Mouse (Mus musculus): ENCODE results near the gene Rnpepl1. TPM values are rescaled to one million over a fixed set of nuclear protein-coding genes. Genes with fewer than 3 reads are reported as not detected.

Gene Rnpepl1
- 54.9 TPM for polyA plus RNA-seq (2014; fragmentation: Illumina TruSeq; extraction: RNeasy Lipid Tissue Mini Kit (QIAGEN cat#74804); ENCODE audit: low read depth, low replicate concordance)

GRCm38 (mm10) chr1:92910239-92910885 lies at the start of gene Rnpepl1:
Gene Rnpepl1 (plus strand): TSS chr1:92910783.

DNA sequence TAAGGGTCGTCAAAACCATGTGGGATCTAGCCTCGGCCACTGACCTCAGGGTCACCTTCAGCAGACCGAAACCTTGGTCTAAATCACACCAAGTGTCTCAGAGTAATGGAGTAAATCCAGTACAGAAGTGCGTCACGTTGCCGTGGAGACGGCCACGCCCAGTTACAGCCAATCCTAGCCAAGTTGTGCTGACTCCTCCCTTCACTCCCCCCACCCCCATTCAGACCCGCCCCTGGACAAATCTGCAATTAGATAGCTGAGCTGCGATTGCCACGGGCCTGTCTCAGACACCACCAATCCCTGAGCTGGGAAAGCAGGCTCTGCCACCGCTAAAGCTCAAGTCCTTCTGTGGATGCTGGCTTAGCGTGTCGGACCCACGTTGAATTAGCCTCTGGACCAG lies 7.8 kb upstream of the Rnpepl1 start, which contains the start of gene Ankmy1:
Gene Ankmy1 (minus strand): TSS at position 121 of the 400 bp plus-strand sequence.

GRCm38 (mm10) chr1:92906779-92907631 lies 3.6 kb upstream of the Rnpepl1 start, which contains the start of gene Dusp28:
Gene Dusp28 (plus strand): TSS chr1:92906981.

DNA sequence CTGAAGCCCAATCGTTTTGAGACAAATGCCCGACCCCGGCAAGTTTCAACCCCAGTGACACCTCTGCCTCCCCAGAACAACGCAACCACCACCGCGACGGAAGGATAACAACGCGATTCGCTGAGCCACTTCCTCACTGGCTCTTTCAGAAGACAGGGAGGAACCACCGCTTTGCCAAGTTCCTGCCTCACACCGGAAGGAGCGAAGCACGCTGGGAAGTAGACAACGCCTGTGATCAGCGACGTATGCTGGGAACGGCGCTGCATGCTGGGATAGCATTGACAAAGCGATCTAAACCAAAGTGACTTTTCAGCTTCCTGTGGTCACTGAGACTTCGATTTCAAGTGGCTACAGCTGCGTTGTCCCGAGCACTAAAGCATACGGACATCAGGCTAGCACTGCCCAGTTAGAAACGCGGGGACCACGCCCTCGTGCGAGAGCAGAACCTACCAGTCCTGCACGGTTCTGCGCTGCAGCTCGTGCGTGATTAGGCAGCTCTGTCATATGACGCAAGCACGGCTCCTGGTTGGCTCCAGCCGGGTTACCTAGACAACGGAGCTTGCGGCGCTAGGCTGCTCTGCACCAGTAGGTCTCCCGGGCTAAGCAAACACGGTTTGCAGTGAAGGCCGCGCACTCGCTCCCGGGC lies 23.7 kb downstream of the Rnpepl1 start, which contains the start of gene Capn10:
Gene Capn10 (plus strand): TSS at position 195 of the 646 bp plus-strand sequence.

DNA sequence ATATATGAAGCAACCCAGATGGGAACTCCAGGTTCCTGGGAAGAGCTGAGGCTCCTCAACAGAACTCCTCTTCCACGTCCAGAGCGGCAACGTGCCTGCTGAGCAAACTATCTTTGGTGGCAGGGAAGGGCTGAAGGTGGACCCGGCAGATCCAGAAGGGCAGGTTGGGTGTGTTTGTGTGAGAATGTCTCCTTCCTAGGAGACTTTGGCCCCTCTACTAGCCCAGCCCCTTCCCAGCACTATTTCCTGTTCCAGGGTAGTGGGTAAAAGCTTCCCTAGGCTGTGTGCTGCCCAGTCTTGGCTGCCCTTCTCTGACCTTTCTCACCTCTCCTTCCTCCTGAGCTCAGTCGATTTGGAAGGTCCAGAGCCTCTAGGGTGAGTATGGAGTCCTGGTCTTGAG lies 40.0 kb downstream of the Rnpepl1 start, which contains the start of gene Gpr35:
Gene Gpr35 (plus strand): TSS at position 259 of the 400 bp plus-strand sequence.

Other genes starting within 250 kb of the Rnpepl1 start
- 220 TPM for gene Gpc1, start 79.1 kb upstream of the Rnpepl1 start, polyA plus RNA-seq (2014; fragmentation: Illumina TruSeq; extraction: RNeasy Lipid Tissue Mini Kit (QIAGEN cat#74804); ENCODE audit: low read depth, low replicate concordance)
- not detected for gene Ankmy1, start 7.9 kb upstream of the Rnpepl1 start, polyA plus RNA-seq (2014; fragmentation: Illumina TruSeq; extraction: RNeasy Lipid Tissue Mini Kit (QIAGEN cat#74804); ENCODE audit: low read depth, low replicate concordance)
- gene Dusp28, start 3.8 kb upstream of the Rnpepl1 start, polyA plus RNA-seq (2014; fragmentation: Illumina TruSeq; extraction: RNeasy Lipid Tissue Mini Kit (QIAGEN cat#74804); ENCODE audit: low read depth, low replicate concordance) = 25.0 TPM
- 6.3 TPM for gene Capn10, start 23.6 kb downstream of the Rnpepl1 start, polyA plus RNA-seq (2014; fragmentation: Illumina TruSeq; extraction: RNeasy Lipid Tissue Mini Kit (QIAGEN cat#74804); ENCODE audit: low read depth, low replicate concordance)
- 0.52 TPM for gene Gpr35, start 40.1 kb downstream of the Rnpepl1 start, polyA plus RNA-seq (2014; fragmentation: Illumina TruSeq; extraction: RNeasy Lipid Tissue Mini Kit (QIAGEN cat#74804); ENCODE audit: low read depth, low replicate concordance)
- not detected for gene Aqp12, start 95.6 kb downstream of the Rnpepl1 start, polyA plus RNA-seq (2014; fragmentation: Illumina TruSeq; extraction: RNeasy Lipid Tissue Mini Kit (QIAGEN cat#74804); ENCODE audit: low read depth, low replicate concordance)
- gene Kif1a, start 191.2 kb downstream of the Rnpepl1 start, polyA plus RNA-seq (2014; fragmentation: Illumina TruSeq; extraction: RNeasy Lipid Tissue Mini Kit (QIAGEN cat#74804); ENCODE audit: low read depth, low replicate concordance) = 2.0 TPM
- gene Agxt, start 224.5 kb downstream of the Rnpepl1 start, polyA plus RNA-seq (2014; fragmentation: Illumina TruSeq; extraction: RNeasy Lipid Tissue Mini Kit (QIAGEN cat#74804); ENCODE audit: low read depth, low replicate concordance) = not detected